Mouse (Mus musculus): Measurements from ENCODE around the gene B3gnt9. TPM values are rescaled to one million over a fixed set of nuclear protein-coding genes. Genes with fewer than 3 reads are reported as not detected.

Gene B3gnt9
- polyA plus RNA-seq, 1 experiment from 2014 or later = 14.7 TPM

DNA sequence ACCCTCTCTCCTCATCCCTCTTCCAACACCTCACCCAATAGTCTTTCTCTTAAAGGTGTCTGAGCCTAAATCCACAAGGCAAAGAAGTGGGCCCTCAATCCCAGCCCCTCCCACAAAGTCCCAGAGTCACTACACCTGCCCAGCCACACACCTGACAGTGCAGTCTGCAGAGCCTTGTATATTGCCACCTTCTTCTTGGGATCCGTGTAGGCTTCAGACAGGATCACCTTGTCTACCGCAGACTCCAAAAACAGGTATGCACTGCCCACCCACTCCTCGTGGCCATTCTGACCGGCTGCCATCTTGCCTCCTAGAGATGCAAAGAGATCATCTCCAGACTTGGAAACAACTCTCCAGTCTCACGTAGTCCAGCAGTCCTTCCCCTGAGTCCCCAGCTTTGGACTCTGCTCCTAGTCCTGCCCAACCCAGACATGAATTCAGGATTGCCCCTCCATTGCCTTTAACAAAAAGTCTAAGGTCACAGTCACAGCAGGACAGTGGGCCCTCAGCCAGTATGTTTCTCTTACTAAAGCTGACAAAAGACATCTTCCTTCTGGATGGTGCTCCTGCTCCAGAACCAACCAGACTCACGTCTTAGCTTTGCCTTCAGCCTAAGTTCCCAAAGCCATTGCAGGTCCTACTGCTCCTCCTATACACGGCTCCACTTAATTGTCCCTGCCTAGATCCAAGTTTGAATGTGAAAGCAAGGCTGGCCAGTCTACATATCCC is 5.6 kb upstream of the B3gnt9 start:
- no peak for TF ChIP-seq CTCF (IDR thresholded peaks at IDR 0.05; ENCODE audit: low read depth)
- ATAC-seq (ENCODE audit: low FRiP score, low TSS enrichment) (no peak), DNase-seq (ENCODE audit: low spot score) (no peak)
- Histone ChIP-seq H3K4me3 (ENCODE audit: low read depth, low read length) (no peak overlapping the region), H3K27me3 (ENCODE audit: control insufficient read depth, insufficient read depth, low read length) (no peaks in the 10 kb centered on the region; the same call in 1 of the 2 replicates), H3K4me1 (replicated peaks; ENCODE audit: control insufficient read depth, insufficient read depth) (peaks cover 10% of the 10 kb centered on the region; the same call in 1 of the 2 replicates), H3K9ac (ENCODE audit: low read length) (no peak overlapping the region), H3K27ac (replicated peaks) (no peak overlapping the region), H3K9me3 (ENCODE audit: control insufficient read depth, low read length) (no peaks in the 10 kb centered on the region), H3K36me3 (ENCODE audit: control insufficient read depth, insufficient read depth, low read length) (no peaks in the 10 kb centered on the region), H3K4me2 (replicated peaks; ENCODE audit: low read depth) (no peak overlapping the region)
- WGBS = 77% methylated on average over 7 of the region's 7 CpGs

DNA sequence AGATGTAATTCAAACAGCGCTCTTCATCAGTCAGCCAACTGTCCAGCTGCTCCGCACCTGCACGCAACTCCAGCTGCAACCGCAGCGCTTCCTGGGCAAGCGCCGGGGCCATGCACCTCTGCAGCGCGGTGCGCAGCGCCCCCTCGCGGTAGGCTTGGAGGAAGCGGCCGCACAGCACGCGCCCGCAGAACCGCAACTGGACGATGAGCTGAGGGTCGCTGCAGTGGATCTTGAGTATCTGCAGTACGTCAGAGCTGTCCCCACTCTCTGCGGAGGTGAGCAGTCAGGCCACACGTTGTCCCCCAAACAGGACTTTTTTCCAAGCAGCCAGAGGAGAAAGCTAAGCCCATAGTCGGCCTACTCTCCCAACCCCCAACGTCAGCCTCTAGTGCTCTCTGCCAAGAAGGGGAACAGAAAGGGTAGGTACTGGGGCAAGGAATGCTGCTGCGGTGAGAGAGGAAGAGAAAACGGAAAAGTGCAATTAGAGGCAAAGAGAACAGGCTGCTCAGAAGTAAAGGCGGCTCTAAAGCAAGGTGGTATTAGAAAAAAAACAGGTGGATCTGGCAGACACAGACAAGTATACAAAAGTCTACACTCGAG is 4.9 kb upstream of the B3gnt9 start:
- TF ChIP-seq CTCF (IDR thresholded peaks at IDR 0.05; ENCODE audit: low read depth) (peak; percentile 99), EP300 (optimal IDR thresholded peaks at IDR 0.05) (no peak)
- peak overlapping the region; percentile 18; the same call in 1 of the 2 replicates for H3K9ac ChIP-seq (ENCODE audit: low read length)
- WGBS = 4% methylated on average over 30 of the region's 30 CpGs
- no peak overlapping the region for H3K27ac ChIP-seq (replicated peaks)
- no peaks in the 10 kb centered on the region for H3K9me3 ChIP-seq (ENCODE audit: control insufficient read depth, low read length)
- H3K4me3 ChIP-seq (ENCODE audit: low read depth, low read length) = peak overlapping the region; percentile 31
- no peaks in the 10 kb centered on the region; the same call in 1 of the 2 replicates for H3K27me3 ChIP-seq (ENCODE audit: control insufficient read depth, insufficient read depth, low read length)
- peaks cover 10% of the 10 kb centered on the region; the same call in 1 of the 2 replicates for H3K4me1 ChIP-seq (replicated peaks; ENCODE audit: control insufficient read depth, insufficient read depth)
- peak; percentile 62 for ATAC-seq (ENCODE audit: low FRiP score, low TSS enrichment)
- DNase-seq (ENCODE audit: low spot score) = peak; percentile 82
- H3K4me2 ChIP-seq (replicated peaks; ENCODE audit: low read depth) = peak overlapping the region; percentile 62
- no peaks in the 10 kb centered on the region for H3K36me3 ChIP-seq (ENCODE audit: control insufficient read depth, insufficient read depth, low read length)

DNA sequence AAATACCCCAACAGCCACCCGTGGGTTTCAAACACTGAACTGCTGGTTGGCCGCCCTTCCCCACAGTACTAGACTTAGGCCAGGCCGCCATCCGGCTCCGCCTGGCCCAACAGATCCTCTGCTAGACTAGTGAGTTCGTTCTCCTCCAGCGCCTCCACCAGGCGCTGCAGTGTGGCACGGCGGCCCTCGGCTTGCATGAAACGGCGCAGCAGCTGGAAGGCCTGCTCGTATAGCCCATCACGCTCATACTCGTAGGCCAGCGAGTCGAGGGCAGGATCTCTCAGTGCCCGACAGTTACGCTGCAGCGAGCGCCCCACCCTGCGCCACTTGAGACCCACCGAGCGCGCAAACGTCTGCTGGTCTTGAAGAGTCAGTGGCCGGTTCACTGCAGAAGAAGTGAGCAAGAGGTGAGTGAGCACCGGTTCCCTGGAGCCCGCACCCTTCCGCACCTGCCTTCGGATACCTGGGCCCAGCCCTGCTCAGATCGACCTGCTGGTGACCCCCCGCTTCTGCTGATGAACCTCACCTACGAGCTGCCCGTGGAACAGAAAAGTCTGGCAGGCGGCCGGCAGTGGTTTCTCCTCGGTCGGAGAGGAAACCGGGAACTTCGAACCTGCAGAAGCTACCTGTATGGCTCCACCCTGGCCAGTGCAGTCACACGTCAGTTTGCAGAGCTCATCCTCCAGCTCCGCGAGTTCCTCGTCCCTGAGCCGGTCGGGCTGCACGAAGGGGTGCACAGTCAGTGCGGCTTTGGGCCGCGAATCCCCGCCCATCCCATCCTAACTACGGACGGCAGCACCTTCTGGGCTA is 4.2 kb upstream of the B3gnt9 start:
- Histone ChIP-seq H3K4me2 (replicated peaks; ENCODE audit: low read depth) (peak overlapping the region; percentile 62), H3K4me3 (ENCODE audit: low read depth, low read length) (peak overlapping the region; percentile 31), H3K4me1 (replicated peaks; ENCODE audit: control insufficient read depth, insufficient read depth) (peaks cover 12% of the 10 kb centered on the region; the same call in 1 of the 2 replicates), H3K36me3 (ENCODE audit: control insufficient read depth, insufficient read depth, low read length) (no peaks in the 10 kb centered on the region), H3K27ac (replicated peaks) (no peak overlapping the region), H3K9me3 (ENCODE audit: control insufficient read depth, low read length) (no peaks in the 10 kb centered on the region), H3K9ac (ENCODE audit: low read length) (peak overlapping the region; percentile 18; the same call in 1 of the 2 replicates), H3K27me3 (ENCODE audit: control insufficient read depth, insufficient read depth, low read length) (no peaks in the 10 kb centered on the region; the same call in 1 of the 2 replicates)
- no peak for TF ChIP-seq EP300 (optimal IDR thresholded peaks at IDR 0.05)
- TF ChIP-seq CTCF (IDR thresholded peaks at IDR 0.05; ENCODE audit: low read depth) = peak; percentile 43
- 19% methylated on average over 55 of the region's 55 CpGs for WGBS
- ATAC-seq (ENCODE audit: low FRiP score, low TSS enrichment) (peak; percentile 9), DNase-seq (ENCODE audit: low spot score) (peak; percentile 50)

DNA sequence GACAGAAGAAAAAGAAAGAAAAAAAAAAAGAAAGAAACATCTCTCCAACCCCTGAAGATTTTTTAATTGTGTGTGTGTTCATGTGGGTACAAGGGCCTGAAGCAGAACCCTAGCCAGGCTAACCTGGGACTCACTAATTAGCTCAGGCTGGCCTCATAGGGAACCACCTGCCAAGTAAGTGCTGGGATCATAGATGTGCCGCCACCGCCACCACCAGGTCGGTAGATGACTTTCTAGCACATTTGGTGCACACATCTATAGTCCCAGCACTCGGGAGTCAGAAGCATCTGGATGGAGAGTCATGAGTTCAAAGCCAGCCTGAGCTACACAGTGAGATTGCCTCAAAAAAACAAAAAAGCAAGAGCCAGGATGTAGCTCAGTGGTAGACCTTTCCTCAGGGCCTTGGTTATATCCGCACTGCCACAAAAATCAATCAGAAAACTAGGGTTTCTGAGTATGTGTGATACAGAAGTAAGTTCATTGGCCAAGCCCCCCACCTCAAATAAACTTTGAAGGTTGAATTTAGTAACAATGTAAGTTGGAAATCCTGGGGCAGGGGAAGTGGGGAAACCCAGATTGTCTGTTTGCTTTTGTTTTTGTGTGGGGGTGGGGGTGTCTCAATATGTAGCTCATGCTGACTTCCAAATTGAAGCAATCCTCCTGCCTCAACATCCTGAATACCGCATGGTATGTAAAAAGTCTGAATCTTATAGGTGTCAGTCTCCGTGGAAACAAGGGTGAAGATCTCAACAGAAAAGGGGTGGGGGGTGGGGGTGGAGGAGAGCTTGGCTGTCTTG is 2.6 kb upstream of the B3gnt9 start:
- no peaks in the 10 kb centered on the region; the same call in 1 of the 2 replicates for H3K27me3 ChIP-seq (ENCODE audit: control insufficient read depth, insufficient read depth, low read length)

More for the DNA sequence above, 2.6 kb upstream of the B3gnt9 start:
- H3K27ac ChIP-seq (replicated peaks) = no peak overlapping the region
- H3K4me2 ChIP-seq (replicated peaks; ENCODE audit: low read depth) = no peak overlapping the region
- H3K36me3 ChIP-seq (ENCODE audit: control insufficient read depth, insufficient read depth, low read length) = no peaks in the 10 kb centered on the region
- DNase-seq (ENCODE audit: low spot score) (no peak), ATAC-seq (ENCODE audit: low FRiP score, low TSS enrichment) (no peak)
- H3K4me3 ChIP-seq (ENCODE audit: low read depth, low read length) = no peak overlapping the region
- TF ChIP-seq EP300 (optimal IDR thresholded peaks at IDR 0.05) = no peak
- TF ChIP-seq CTCF (IDR thresholded peaks at IDR 0.05; ENCODE audit: low read depth) = no peak
- no peaks in the 10 kb centered on the region for H3K9me3 ChIP-seq (ENCODE audit: control insufficient read depth, low read length)
- WGBS = 81% methylated on average over 7 of the region's 7 CpGs
- no peak overlapping the region for H3K9ac ChIP-seq (ENCODE audit: low read length)
- peaks cover 12% of the 10 kb centered on the region; the same call in 1 of the 2 replicates for H3K4me1 ChIP-seq (replicated peaks; ENCODE audit: control insufficient read depth, insufficient read depth)

Data from stomach, postnatal 0 days (tissue).